Mouse (Mus musculus): ENCODE measurements around the gene Hnrnpul1.

Hnrnpul1 gene

GRCm38 (mm10) chr7:25719761-25720610 is 34.6 kb downstream of the Hnrnpul1 start:
- in situ Hi-C loops (cut with MboI): no loop called here

GRCm38 (mm10) chr7:25718788-25719417 is 35.7 kb downstream of the Hnrnpul1 start, which contains the start of gene Ccdc97:
Ccdc97 (minus strand) TSS chr7:25719088.
- in situ Hi-C loops (cut with MboI): no loop called here

- in situ Hi-C loops (cut with MboI): no loop called here
These were observed 37.1 kb downstream of the Hnrnpul1 start for GRCm38 (mm10) chr7:25717478-25717877.

- in situ Hi-C loops (cut with MboI): no loop called here
These were observed 38.8 kb downstream of the Hnrnpul1 start for GRCm38 (mm10) chr7:25715731-25716271.

- in situ Hi-C loops (cut with MboI): no loop called here
These were observed 40.0 kb downstream of the Hnrnpul1 start for GRCm38 (mm10) chr7:25714581-25714980.

GRCm38 (mm10) chr7:25712801-25713200 is 41.8 kb downstream of the Hnrnpul1 start:
- in situ Hi-C loops (cut with MboI): no loop called here

GRCm38 (mm10) chr7:25711731-25712197 is 42.8 kb downstream of the Hnrnpul1 start:
- in situ Hi-C loops (cut with MboI): no loop called here

- in situ Hi-C loops (cut with MboI): no loop called here
These were observed 43.4 kb downstream of the Hnrnpul1 start for GRCm38 (mm10) chr7:25711165-25711564.

- in situ Hi-C loops (cut with MboI): no loop called here
These were observed 43.9 kb downstream of the Hnrnpul1 start for GRCm38 (mm10) chr7:25710519-25711130.

- in situ Hi-C loops (cut with MboI): no loop called here
These were observed 44.6 kb downstream of the Hnrnpul1 start for GRCm38 (mm10) chr7:25709961-25710360.

- in situ Hi-C loops (cut with MboI): no loop called here
These were observed 46.8 kb downstream of the Hnrnpul1 start for GRCm38 (mm10) chr7:25707581-25708292.

GRCm38 (mm10) chr7:25706578-25707170 is 47.9 kb downstream of the Hnrnpul1 start:
- in situ Hi-C loops (cut with MboI): no loop called here

GRCm38 (mm10) chr7:25705801-25706251 is 48.7 kb downstream of the Hnrnpul1 start:
- in situ Hi-C loops (cut with MboI): no loop called here

- in situ Hi-C loops (cut with MboI): no loop called here
These were observed 49.7 kb downstream of the Hnrnpul1 start for GRCm38 (mm10) chr7:25704716-25705364.

GRCm38 (mm10) chr7:25703793-25704494 is 50.6 kb downstream of the Hnrnpul1 start:
- in situ Hi-C loops (cut with MboI): no loop called here

GRCm38 (mm10) chr7:25702350-25702749 is 52.2 kb downstream of the Hnrnpul1 start:
- in situ Hi-C loops (cut with MboI): no loop called here

GRCm38 (mm10) chr7:25700732-25701131 is 53.8 kb downstream of the Hnrnpul1 start:
- in situ Hi-C loops (cut with MboI): no loop called here

GRCm38 (mm10) chr7:25699851-25700250 is 54.7 kb downstream of the Hnrnpul1 start:
- in situ Hi-C loops (cut with MboI): no loop called here

GRCm38 (mm10) chr7:25694104-25694503 is 60.5 kb downstream of the Hnrnpul1 start:
- in situ Hi-C loops (cut with MboI): no loop called here

- in situ Hi-C loops (cut with MboI): no loop called here
These were observed 64.5 kb downstream of the Hnrnpul1 start for GRCm38 (mm10) chr7:25690051-25690450.
